Mouse (Mus musculus) telencephalon, adult 2 months (tissue): ENCODE results near the gene Cyp46a1.

Experiments
- DNase-seq: peaks from one replicate; pipeline ENCODE4 v3.0.0-alpha.2; 2011; ENCODE audit warnings: low read depth, low spot score

The Cyp46a1 gene

DNA sequence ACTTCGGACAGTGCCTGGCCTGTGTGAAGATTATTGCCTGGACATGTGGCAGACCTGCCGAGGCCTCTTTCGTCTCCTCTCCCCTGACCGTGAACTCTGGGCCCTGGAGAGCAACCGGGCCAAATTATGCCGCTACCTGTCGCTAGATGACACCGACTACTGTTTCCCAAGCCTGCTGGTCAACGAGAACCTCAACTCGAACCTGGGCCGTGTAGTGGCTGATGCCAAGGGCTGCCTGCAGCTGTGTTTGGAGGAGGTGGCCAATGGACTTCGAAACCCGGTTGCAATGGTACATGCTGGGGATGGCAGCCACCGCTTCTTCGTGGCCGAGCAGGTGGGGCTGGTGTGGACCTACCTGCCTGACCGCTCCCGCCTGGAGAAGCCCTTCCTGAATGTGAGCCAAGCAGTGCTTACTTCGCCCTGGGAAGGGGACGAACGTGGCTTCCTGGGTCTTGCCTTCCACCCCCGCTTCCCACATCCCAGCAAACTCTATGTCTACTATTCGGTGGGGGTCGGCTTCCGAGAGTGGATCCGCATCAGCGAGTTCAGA, 22.4 kb upstream of the Cyp46a1 start:
- no peak for DNase-seq

DNA sequence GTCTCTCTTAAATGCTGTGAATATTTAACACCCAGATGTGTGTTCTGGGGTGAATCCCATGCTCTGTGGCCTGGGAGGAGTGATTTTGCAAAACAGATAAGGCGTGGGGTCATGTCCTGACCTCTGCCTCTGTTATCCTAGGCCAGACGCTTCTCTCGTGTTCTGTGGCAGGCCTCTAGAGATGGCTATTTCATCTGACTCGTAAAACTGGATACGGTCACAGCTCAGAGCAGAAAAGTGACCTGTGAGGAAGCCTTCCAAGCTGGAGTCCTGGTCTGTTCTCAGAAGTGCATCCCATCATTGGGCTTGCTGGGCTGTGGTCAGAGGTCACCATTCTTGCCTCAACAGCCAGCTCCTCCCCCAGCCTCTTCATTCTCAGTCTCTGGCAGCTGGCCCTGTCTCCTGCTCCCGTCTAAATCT, 21.7 kb upstream of the Cyp46a1 start:
- DNase-seq, result no peak

DNA sequence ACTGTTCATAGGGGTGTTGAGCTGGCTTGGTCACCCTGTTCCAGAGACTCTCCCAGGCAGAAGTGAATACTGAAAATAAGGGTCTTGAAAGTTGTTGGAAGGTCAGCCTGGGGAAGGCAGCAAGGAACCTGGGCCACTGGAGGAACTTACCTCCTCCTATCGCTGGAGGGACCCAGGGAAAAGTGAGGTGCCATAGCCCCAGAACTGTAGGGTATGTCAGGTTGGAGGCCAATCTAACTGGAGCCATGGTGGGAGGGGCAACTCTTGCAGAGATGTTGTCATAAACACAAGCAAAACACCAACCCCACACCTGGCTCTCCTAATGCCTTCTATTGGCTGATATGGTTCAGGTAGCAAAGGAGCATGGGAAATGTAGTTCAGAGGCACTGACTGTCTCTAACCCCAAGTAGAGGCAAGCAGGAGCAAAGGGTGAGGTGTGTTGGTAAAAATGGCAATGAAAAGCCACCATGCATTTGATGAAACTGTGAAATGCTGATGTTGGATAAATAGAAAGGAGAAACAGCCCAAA, 20.9 kb upstream of the Cyp46a1 start:
- DNase-seq, result no peak

DNA sequence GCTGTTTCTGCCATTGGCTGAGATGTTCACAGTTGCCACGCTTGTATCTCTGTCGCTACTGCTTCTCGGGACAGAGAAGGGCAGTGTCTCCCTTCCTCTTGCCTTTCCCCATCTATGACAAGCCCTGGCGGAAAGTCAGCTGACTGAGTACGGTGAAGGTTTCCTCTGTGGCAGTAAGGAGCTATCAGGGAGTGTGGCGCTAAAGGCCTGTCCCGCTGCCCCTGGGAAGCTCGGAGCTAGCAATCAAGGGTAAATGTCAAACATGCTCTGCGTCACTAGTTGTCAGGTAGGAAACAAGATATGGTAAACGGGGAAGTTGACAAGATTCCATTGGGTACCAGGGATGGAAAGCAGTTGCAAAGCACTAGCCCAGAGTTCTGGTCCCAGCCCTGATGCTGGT, 18.4 kb upstream of the Cyp46a1 start:
- no peak for DNase-seq

DNA sequence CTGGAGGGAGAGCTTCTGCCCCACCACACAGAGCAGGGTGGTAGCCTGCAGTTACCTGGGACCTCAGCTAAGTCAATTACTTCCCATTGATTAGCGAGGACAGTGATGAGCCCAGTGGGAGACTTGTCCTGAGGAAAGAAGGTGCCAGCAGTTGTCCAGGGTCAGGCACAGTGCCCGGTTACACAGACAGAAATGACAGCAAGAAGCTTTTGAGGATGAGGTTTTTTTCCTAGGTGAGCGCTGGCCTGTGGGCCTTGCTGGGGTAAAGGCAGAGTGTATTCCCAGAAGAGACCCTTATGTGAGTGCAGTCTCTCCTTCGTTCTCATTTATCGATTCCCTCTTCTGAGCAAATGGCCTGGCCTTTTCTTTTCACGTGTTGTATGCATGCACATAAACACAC, 17.5 kb upstream of the Cyp46a1 start:
- no peak for DNase-seq

DNA sequence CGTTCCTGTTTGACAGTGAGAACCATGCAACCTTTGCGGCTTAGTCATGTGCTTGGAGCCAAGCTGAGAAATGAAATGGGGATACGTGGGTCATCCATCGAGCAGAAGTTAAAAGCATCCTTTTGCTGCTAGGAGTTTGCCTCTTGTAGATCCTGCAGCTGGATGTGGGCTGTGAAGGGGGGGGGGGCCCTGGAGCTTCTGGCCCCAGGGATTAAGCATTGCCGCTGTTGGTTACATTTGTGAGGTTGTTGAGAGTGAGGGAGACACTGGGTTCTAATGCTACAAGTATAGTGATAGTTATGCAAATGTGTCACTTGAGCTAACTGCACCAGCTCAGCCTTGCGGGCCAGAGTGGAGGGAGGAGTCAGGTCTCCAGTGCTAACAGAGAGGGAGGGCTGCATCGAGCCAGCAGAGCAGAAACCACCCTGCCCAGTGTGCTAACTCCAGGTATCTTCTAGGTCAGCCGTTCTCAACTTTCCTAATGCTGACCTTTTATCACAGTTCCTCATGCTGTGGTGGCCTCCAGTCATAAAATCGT, 16.9 kb upstream of the Cyp46a1 start:
- DNase-seq, result no peak

DNA sequence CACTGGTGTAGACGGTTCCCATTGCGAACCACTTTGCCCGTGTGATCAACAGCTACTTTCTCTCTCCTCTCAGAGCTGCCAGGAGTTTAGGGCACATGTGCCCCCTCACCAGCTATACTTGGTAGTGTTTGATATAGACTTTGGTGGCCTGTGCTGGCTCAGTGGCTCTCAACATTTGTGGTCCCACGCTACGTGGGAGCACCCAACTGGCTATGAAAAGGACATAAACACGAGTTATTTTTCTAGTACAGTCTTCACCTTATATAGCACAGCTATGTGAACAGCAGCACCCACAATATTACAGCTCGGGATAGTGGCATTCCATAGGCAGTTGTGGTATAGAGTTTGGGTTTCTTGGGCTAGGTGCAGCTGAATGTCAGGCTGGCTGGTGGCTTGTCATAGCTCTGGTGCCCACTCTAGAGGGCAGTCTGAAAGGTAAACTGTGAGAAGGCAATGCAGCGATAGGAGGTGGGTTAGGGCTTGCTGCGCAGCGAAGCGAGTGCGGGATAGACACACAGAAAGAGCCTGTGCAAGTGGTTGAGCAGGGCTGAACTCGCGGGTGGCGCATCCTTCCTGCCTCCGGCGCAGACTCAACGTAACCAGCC, 16.3 kb upstream of the Cyp46a1 start:
- no peak for DNase-seq

DNA sequence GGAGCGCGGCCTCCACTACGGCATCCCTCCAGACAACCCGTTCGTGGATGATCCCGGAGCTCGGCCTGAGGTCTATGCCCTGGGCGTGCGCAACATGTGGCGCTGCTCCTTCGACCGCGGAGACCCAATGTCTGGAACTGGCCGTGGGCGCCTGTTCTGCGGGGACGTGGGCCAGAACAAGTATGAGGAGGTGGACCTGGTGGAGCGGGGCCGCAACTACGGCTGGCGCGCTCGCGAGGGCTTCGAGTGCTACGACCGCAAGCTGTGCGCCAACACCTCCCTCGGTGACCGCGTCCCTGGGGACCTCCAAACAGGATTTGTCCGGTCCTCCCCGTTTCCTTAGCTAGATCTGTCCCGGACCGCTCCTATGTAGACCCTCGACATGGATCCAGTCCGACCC, 15.7 kb upstream of the Cyp46a1 start:
- DNase-seq, result no peak

DNA sequence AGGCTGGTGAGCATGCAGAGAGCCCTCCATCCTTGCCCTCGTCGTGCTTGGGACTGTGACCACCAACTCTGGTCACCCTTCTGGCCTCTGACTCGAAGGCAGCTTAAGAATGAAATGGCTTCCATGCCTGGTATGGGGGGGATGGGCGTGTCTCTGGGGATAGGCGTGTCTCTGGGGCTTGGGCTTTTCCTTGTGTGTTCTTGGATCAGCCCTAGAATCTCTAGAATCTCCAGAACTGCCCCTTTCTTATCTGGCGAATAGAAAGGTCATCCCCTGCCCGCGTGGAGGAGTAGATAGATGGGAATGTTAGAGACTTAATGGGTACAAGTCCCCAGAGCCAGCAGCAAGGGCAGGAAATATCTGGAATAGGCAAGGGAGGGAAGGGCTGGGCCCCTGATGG, 14.1 kb upstream of the Cyp46a1 start:
- no peak for DNase-seq

DNA sequence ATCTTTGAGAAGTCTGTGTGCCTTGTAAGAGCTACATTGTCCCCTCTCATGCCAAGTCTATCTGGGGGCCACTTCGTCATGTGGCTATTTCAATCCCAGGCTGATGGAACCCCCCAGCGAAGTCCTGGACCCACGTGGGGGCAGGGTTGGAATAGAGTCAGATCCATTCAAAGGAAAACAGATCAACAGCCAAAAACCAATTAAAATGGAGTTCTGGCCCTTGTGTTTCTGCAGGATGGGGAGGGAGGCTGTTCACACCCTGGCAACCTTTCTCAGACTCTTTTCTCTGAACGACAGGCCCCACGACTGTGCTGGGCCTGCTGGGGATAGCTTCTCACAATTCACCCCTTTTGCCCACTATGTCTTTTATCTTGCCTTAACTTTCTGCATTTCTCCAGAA, 7.8 kb upstream of the Cyp46a1 start:
- no peak for DNase-seq

DNA sequence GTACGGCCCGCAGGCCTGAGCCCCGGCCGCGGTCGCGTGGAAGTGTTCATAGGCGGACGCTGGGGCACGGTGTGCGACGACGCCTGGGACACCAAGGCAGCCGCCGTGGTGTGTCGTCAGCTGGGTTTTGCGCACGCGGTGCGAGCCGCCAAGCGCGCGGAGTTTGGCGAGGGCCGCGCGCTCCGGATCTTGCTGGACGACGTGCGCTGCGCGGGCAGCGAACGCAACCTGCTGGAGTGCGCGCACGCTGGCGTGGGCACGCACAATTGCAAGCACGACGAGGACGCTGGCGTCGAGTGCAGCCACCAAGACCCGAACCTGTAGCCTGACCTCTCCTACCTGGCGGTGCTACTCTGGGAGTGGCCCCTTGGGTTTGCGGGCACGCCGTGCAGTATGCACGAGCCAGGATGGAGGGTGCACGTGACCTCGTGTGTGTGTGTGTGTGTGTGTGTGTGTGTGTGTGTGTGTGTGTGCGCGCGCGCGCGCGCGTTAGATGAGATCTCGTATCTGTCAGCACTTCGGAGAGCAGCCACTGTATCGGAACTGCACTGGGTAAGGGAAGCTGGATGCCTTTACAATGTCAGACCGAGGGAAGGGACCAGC, 6.2 kb upstream of the Cyp46a1 start:
- peak; percentile 92 for DNase-seq

DNA sequence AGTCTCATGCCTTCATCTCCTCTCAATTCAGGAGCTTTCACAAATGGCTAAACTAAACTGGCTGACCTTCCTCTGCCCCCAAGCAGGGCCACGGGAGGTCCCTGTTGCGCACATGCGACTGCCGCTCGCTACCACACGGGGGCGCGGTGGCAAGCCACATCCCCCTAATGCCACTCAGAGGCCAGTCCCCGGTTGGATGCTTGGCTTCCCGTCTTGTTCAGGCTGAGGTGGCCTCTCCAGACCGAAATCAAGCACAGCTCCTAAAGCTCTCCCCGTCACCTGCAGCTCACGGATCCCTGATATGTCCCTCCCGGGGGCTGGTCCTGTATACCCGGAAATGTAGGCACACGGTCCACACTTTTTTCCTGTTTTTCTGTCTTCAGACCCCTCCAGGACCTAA, 1.1 kb upstream of the Cyp46a1 start:
- no peak for DNase-seq

DNA sequence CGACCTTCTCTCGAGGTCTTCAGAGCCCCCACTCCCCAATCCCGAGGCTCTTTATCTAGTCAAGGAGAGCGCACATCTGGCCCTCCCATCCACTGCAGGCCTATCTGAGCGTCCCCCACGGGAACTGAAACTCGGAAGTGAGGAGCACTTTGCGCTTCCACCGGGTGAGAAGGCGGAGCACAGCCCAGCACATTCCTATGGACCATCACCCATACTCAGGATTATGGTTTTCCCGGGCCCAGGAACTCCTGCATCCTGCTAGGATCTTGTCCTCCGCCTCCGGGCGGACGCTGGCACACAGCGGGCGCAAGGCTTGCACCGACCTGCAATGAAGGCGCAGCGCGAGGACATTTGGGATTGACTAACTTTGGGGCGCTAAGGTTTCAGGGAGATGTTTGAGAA, 699 bp upstream of the Cyp46a1 start:
- no peak for DNase-seq

DNA sequence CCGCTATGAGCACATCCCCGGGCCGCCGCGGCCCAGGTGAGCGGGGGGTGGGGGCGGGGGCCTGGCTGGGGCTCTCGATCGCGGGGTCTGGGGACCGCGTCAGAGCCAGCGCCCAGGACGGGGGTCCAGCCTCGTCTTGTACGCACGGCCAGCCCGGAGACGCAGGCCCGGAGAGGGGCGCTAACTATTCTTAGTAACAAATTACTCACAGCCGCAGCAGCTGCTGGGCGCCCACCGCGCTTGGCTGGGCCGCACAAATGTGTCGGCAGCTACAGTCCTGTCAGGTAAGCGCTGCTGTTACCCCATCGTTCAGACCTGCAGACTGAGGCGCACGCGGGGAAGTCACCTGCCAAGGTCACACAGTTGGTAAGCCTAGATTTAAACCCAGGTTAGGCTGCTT, 348 bp downstream of the Cyp46a1 start:
- no peak for DNase-seq

DNA sequence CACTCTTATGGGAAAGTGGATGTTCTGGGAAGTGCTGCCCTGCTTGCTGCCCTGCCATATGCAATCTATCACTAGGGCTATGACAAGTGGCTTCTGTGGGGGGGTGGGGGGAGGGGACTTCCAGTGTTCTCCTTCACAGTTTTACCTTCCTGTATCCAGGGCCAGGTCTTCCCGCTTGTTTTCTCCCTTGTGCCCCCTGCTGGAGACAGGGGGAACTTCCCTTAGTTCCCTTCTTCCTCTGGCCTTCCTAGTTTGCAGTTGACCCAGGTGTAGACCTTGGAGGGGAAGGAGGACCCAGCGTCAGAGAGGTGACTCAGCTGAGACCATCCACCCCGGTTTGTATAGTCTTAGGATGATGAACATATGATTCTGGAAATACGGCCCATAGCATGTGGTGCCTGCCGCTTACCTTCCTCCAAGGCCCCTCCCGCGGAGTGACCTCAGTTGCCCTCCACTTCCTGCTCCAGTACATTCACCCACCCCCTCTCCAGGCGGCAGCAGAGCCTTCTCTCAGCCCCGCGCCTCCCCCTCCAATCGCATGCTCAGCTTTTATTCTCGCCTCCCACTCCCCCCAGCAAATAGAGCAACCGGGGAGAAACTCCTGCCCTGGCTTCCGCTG, 4.5 kb downstream of the Cyp46a1 start:
- peak; percentile 40 for DNase-seq

DNA sequence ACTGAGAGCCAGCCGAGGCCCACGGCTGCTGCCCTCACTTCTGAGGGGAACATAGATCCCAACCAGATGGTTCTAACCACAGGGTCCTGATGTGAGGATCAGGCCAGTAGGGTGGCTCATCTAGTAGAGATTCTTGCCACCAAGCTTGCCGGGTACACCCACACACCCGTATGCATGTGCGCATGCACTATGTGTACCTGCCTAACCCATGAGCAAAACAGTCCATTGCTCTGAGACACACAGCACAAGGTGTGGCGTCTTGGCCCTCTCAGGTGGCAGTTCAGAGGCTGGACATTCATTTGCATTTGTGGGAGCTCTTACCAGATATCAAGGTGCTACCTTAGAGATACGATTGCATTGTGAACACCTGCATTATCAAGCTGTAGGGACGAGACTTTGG, 14.0 kb downstream of the Cyp46a1 start:
- no peak for DNase-seq

DNA sequence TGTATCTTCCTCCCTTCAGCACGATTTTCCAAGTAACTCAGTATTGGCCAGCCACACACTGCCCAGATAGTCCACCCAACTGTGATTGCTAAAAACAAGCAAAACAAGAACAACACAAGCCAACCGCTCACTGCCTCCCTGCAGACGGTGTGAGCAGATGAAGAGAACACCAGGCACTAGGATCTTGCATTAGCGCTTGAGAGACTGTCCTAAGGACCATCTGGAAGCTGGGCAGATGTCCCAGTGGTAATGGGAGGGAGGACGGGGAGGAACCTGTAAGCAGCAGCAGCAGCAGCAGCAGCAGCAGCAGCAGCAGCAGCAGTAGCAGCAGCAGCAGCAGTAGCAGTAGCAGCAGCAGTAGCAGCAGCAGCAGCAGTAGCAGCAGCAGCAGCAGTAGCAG, 14.8 kb downstream of the Cyp46a1 start:
- no peak for DNase-seq

DNA sequence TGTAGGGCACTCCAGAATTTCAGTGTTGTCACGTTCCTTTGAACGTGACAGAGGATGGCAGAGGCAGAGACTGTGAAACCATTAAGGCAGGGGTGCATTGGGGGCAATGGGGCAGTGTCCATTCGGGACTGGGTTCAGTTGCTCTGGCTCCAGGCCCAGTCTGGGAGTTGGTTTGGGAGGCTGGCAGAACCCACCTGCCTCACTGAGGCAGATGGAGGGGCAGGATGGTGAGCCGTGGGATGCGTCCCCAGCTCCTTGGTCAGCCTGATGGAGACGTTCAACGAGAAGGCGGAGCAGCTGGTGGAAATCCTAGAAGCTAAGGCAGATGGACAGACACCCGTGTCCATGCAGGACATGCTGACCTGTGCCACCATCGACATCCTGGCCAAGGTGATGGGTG, 16.8 kb downstream of the Cyp46a1 start:
- DNase-seq, result no peak

DNA sequence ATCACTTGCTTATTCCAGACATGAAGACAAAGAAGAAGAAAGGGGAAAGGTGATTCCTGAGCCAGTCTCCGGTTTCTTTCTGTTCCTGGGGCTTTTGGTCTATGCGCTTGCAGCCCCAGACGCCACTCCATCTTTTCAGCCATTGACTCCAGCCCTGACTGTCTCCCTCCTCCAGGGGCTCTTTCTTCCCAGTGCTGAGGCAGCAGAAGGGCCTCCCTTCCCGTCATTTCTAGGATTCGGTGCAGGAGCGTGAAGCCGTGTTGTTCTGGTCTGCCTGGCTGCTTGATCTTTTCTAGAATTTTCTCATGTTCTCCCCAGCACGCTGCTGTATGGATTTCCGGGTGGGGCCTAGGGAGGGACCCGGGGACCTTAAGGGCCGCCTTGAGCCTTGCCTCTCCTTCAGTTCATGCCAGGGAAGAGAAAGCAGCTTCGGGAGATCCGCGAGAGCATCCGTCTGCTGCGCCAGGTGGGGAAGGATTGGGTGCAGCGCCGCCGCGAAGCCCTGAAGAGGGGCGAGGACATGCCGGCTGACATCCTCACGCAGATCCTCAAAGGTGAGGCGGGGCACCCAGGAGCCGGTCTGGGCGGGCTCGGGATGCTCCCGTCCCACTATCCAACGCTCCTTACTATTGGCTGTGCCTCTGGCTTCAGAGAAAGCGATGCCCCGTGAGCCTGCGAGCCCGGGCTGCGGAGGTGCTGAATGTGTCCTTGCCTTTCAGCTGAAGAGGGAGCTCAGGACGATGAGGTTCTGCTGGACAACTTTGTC, 18.4 kb downstream of the Cyp46a1 start:
- DNase-seq, result no peak

DNA sequence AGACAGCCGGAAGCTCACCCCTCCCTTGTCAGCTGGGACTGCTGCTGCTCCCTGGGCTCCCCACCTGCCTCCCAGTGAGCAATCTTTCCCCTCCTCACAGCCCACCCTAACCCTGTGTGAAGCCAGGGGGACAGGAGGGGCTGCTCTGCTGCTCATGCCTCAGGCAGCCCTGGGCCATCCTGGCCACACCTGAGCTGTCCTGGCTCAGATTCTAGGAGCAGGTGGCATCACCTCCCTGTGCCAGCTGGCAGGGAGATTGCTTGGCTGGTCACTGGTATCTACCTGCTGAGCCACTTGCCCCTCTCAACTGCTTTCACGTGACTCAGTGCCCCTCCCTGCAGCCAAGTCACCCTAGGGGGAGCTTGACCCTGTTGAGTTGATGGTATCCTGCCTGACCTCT, 20.1 kb downstream of the Cyp46a1 start:
- DNase-seq, result no peak

DNA sequence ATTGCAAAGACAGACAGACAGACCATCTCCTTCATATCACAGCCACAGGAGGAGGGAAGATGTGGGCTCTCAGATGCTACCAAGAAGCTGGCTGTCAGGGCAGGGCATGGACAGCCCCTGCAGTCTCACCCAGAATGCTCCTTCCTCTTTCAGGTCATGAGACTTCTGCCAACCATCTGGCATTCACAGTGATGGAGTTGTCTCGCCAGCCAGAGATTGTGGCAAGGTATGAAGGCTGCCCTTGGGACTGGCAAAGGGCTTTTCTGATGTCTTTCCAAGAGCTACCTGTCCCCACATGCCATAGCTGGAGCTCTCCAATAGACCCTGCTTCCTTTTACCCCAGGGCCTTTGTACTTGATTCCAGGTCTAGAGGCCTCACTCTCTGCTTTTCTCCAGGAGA, 21.1 kb downstream of the Cyp46a1 start:
- no peak for DNase-seq

DNA sequence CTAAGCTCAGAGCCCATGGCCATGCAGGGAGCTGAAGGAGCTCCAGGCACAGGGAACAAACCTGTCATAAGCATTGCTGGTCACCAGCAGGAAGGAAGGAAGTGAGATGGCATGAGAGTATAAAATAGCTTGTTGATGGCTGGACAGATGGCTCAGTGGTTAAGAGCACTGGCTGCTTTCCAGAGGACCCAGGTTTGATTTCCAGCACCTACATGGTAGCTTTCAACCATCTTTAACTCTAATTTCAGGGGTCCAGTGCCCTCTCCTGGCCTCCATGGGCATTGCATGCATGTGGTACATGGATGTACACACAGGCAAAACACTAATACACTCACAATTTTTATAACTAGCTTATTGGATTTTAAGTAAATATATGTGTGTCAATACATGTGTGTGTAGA, 21.8 kb downstream of the Cyp46a1 start:
- DNase-seq, result no peak
